Mouse (Mus musculus): ENCODE data around the gene Dab1.
A peak's percentile ranks its signal among the peaks of the same experiment; 100 is the strongest.

Gene Dab1

DNA sequence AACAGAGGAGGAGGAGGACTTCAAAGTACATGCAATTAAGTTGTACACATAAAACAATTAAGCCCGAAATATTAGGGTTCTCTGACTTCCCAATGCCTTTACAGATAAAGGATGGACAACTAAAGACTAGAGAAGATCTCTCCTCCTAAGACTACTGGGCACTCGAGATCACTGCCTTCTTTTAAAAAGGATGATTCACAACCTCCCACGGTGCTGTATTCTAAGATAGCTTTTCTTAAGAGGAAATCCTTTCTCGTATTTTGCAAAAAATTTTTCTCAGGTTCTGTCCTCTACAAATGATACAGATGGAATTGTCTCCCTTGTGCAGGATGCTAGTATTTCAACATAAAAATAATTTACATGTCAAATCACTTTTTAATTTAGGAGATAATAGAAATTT is 500.9 kb downstream of the Dab1 start:
- no peak for DNase-seq

DNA sequence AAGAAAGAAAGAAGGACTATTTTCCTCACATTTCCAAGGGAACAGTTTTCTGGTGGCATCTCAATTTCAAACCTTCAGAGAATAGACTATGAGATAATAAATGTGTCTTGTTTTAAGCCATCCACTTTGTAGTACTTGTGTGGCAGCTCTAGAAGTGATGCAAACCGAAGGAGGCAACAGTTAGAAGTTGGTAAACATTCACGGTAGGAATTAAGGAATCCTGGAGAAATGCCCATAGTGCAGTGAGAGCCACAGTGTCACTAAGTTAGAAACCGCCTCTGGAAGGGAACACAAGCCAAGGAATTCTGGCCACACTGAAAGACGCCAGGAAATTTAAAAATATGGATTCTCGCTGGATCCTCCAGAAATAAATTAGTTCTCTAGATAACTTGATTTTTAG is 502.8 kb downstream of the Dab1 start:
- DNase-seq: no peak

DNA sequence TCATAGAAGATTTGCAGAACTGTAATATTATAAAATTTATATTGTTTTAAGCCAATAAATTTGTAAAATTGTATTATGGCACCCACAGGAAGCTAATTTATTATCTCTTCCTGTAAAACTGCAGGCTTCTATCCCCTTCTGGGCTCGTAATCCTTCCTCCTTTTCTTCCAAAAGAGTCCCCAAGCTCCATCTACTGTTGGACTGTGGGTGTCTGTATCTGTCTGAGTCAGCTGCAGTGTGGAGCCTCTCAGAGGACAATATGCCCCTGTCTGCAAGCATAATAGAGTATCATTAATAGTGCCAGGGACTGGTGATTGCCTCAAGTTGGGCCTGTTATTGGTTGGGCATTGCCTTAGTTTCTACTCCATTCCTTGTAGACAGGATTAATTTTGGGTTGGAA is 503.2 kb downstream of the Dab1 start:
- no peak for DNase-seq

- no peak for DNase-seq
Measured at GRCm38 (mm10) chr4:104153637-104154036, 534.5 kb downstream of the Dab1 start.

DNA sequence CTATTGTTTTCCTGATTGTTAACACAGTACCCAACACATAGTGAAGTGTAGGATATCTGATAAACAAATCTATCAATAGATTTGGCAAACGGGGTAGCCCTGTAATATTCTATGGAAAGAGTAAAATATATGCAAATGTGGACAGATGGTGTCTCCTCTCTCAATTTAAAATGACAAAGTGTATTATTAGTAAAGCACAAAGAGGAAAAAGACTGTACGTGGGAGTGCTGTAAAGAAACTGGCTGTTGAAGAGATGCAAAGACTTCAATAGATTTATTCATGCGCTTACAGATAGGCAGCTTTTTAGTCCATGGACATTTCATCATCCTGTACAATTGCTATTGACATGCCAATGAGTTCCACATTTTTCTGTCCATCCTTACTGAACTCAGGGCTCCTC is 558.9 kb downstream of the Dab1 start:
- DNase-seq: peak; percentile 1

- no peak for DNase-seq
Measured at GRCm38 (mm10) chr4:104186311-104186710, 567.2 kb downstream of the Dab1 start.

- DNase-seq: no peak
Measured at GRCm38 (mm10) chr4:104198635-104199034, 579.5 kb downstream of the Dab1 start.

GRCm38 (mm10) chr4:104201686-104202085 is 582.5 kb downstream of the Dab1 start:
- no peak for DNase-seq

- DNase-seq: peak; percentile 90
Measured at GRCm38 (mm10) chr4:104204047-104204446, 584.9 kb downstream of the Dab1 start.

DNA sequence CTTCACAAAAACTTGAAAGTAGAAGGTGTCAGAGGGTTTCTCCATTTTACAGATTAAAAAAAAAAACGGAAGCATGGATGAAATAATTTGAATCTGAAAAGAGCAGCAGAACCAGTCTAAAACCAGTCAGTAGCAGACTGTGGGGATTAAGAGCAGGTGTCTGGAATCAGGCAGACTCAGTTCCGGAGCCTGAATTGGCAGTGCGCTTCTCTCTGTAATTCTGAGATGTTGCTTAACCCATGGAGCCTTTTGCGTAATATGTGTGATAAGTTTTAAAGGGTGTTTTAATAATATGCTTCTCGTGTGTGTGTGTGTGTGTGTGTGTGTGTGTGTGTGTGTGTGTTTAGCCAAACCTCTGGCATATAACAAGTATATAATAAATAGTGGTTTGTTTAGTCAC is 587.5 kb downstream of the Dab1 start:
- peak; percentile 87 for DNase-seq

DNA sequence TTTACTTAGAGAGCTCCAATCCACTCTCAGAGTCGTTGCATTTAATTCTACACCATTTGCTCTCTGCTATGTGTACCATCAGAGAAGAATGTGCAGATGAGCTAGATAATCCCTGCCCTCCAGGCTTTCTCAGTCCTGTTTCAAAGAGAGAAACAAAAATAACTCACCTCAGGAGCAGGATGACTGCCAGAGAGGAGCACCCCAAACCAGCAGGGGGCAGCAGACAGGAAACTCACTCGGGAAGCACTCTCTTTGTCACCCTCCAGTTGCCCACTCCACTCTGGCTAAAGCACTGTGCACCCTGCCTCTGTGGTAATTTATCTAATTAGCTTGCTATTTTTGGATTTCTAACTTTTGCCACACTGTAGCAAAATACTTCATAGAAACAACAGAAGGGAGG is 589.9 kb downstream of the Dab1 start:
- DNase-seq: no peak

GRCm38 (mm10) chr4:104210796-104211195 is 591.6 kb downstream of the Dab1 start:
- peak; percentile 66 for DNase-seq

GRCm38 (mm10) chr4:104211531-104212455 is 592.6 kb downstream of the Dab1 start:
- DNase-seq: peak; percentile 71

DNA sequence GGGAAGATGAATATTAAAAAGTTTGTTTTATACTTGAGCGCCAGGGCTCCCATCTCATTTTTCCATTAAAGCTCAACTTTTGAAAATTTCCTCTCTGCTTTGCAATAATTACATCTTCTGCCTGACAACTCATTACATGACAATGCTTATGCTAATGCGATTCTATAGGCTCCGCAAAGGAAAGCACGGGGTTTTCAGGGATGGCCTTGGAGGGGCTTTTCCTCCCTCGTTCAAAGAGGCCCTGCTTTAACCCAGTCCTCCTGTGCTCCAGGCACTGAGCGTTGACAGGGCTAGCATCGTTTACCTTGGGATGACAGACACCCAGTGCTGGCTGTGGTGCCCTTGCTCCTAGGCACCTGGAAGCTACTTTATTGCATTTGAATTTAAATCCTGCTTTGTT is 595.6 kb downstream of the Dab1 start:
- no peak for DNase-seq

DNA sequence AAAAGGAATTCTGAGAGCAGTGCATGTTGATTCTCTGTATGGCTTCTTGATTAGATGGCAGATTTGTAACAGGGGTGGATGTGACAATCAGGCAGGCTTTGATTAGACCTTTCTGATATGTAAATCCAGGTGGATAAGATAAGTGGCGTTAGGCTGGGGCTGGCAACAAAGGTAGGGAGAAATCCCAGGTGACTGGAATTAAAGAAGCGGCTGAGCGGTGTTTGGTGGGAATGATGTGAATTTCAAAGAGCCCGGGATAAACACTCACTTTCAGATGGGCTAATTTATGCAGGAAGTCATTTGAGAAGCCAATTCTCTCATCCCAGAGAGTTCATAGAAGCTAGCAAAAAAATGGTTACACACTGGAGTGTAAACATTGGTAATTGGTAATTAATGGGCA is 598.2 kb downstream of the Dab1 start:
- peak; percentile 28 for DNase-seq

DNA sequence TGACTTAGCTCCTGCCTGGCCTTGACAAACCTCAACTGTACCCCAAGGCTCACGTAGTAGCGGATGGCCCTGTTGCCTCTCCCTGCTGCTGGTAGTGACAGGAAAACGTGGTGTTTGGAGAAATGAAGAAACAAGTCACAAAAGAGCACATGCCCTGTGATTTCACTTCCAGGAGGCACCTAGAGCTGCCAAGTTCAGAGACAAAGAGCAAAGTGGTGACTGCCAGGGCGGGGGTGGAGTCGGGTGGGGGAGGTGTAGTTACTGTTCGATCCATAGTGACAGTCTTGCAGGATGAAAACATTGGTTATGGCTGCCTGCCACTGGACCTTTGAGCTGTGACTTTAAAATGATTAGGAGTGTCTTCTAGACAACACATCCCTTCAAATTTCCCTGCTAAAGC is 599.6 kb downstream of the Dab1 start:
- DNase-seq: peak; percentile 83

- DNase-seq: peak; percentile 81
Measured at GRCm38 (mm10) chr4:104220099-104220498, 600.9 kb downstream of the Dab1 start.

GRCm38 (mm10) chr4:104229296-104229695 is 610.1 kb downstream of the Dab1 start:
- DNase-seq: no peak

GRCm38 (mm10) chr4:104246506-104246905 is 627.3 kb downstream of the Dab1 start:
- no peak for DNase-seq

- DNase-seq: no peak
Measured at GRCm38 (mm10) chr4:104249462-104249861, 630.3 kb downstream of the Dab1 start.

DNA sequence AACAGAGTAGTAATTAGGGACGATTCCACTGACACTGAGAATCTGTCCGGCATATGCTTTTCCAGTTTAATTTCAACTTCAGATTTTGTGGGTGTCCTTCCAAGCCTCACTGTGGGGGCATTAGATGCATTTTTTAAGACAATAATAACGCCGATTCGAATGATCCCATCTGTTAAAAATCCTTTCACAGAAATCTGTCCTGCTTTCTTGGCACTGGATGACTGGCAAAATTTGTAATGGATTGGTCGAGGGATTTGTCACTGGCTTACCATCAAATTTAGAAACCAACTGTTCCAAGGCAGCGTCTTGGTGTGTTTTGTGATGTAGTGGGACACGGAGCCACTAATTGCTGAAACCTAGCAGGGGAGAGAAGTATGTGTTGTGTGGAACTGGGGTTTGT is 638.6 kb downstream of the Dab1 start:
- DNase-seq: no peak

DNA sequence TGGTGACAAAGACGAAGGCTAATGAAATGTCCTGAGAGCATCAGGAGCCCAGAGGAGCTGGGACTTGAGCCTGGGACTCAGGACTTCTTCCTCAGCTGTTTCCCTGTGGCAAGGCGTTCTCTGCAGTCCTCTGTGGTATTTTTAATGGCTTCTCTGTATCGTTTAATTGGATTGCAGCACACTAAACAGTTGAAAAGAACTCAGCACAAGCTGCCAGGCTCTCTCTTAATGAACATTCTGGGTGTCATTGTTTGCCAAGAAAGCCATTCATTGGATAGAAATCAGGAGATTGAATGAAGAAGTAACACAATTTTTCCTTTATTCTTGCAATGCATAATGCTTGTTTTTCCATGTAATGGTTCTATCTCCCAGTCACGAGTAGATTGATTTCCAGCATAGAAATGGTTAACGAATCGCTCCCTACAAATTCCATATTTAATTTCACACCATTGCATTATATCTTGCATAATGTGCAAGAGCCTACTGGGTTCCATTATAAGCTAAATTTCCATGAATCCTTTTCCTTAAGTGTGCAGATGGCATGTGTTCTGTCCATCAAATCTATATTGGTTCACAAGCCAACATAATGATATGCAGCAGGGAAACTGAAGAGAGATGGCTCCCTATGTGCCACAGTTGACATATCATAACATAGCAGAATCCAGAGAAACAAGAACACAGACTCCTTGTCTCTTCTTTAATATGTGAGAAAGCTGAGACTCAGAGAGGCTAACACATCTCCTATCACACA is 650.4 kb downstream of the Dab1 start:
- no peak for DNase-seq

- DNase-seq: peak; percentile 10
Measured at GRCm38 (mm10) chr4:104270173-104270557, 651.0 kb downstream of the Dab1 start.

DNA sequence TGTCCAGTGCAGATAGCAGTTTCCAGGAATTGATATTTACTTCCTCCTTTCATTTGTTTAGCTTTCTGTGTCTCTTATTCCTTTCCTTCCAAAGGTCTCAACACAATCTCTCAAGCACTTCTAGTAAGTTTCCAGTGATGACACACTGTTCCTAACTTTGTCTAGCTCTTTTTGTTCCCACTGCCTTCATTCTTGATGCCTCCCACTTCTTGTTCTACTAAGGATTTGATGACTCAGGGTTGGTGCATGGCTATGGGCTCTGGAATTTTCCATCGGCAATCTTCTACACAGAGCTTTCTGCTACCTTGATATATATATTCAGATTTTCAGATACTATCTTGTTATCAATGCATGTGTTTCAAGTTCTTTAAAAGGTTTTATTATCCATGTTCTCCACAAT is 656.1 kb downstream of the Dab1 start:
- no peak for DNase-seq
